Mouse (Mus musculus): ENCODE measurements at regions not wholly inside any gene's neighbourhood (a gene's known extent, or its start where the extent isn't known, plus 50 kb on each side); places are given as distances from the start of the nearest gene placed in this dataset.

DNA sequence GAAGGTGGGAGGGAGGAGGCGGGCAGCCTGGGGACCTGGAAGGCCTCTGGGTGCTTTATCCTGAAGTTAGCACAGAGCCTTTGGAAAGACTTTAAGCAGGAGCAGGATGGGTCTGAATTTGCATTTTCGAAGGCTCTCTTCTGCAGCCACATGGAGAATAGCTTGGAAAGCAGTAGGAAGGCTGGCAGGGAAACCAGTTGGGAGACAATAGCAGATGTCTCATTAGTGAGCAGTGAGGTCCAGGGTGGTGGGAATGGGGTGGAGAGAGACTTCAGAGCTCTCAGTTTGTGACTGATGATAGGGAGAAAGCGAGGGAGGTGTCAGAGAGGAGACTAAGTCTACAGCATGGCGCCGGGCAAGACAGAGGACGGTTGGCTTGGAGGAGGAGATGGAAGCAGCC is 199.1 kb downstream of the Cbln1 start:
- DNase-seq (ENCODE audit: inconsistent ontology term) = no peak

DNA sequence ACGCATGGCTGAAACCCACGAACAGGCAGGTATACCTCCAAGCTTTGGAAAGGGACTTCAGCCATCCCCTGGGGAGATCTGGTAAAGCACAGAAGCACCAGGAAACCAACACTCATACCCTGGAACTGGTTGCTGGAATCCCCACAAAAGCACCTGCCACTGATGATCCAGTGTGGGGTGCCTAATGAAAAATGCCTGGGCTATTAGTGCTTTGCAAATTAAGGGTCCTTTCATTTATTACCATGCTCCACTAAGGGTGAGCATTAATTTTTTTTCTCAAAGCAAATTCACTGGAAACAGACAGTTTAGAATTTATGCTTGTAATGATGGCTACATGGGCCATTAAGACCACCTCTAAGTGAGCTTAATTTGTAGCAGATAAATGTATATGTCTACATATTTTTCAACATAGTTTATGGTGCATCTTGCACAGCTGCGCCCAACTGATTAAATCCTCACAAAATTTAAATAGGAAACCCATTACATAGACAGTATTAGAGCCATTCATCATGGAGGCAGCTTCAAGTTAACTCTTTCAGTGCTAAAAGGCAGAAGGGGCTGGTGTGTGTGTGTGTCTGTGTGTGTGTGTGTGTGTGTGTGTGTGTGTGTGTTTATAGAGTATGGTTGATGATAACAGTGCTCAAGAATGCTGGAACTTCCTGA is 201.8 kb downstream of the Cbln1 start:
- DNase-seq (ENCODE audit: inconsistent ontology term) = no peak

DNA sequence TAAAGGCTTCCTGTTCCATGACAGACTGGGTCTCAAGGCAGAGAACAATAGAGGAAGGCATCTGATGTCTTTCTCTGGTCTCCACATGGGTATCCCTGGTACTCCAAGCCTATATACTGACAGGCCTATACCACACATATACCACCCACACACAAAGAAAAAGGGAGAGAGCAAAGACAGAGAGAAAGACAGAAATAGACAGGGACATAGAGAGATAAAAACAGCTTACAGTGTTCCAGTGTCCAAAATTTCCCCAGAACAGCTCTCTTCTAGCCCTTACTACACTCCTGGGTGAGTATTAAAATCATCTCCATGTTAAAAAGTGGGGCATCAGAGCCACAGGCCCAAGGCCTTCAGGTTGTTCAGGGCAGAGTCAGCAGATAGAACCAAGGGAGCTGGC is 204.2 kb downstream of the Cbln1 start:
- DNase-seq (ENCODE audit: inconsistent ontology term) = no peak

DNA sequence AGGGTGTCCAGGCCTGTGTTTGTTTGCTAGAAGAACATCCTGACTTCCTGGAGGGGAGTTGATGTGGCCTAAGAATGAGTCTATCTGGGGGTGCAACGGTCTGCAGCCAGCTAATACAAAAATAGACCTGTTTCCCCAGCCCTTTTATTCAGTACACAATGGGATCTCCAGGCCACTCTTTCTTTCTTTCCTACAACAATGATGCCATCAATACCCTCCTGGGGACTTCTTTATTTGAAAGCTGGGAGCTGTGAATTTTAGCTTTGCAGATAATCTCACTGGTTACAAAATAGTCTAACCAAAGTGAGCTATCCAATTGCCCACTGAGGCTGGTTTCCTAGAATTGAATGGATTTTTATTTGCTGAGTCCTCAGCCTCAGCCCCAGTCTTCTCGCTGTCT is 207.4 kb downstream of the Cbln1 start:
- no peak for DNase-seq (ENCODE audit: inconsistent ontology term)

DNA sequence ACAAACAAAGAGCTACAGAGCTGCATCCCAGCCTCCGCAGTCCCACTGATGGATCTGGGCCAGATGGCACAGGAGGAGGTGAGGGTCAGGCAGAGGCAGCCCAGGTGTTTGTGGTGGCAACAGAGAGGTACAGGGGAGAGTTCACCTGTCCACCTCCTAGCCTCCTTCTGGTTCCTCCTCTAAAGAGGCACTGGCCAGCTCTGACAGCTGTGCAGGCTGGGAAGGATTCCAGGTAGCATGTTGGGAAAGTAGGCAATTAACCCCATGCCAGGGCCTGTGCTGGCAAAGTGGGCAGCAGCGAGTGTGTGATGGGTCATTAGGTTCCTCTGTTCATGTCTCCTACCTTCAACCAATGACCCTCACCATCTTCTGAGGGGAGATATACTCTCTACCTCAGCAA is 212.1 kb downstream of the Cbln1 start:
- DNase-seq (ENCODE audit: inconsistent ontology term) = no peak

DNA sequence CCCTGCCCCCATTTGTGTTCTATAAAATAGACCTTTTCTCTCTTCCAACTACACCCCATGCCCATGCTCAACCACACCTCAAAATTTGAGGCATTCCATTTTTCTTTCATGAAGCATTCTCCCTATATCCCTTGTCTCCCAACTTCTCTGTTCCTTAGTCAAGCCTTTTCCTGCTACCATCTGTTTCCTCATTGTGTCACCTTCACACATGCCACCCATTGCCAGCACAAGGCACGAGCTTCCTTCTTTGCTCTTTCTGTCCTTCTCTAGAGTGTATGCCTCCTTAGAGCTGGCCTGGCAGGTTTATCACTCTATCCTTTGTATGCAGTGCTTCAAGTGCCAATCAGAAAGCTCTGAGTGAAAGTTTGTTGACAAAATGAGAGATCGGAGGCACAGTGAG is 229.7 kb downstream of the Cbln1 start:
- DNase-seq (ENCODE audit: inconsistent ontology term) = no peak

DNA sequence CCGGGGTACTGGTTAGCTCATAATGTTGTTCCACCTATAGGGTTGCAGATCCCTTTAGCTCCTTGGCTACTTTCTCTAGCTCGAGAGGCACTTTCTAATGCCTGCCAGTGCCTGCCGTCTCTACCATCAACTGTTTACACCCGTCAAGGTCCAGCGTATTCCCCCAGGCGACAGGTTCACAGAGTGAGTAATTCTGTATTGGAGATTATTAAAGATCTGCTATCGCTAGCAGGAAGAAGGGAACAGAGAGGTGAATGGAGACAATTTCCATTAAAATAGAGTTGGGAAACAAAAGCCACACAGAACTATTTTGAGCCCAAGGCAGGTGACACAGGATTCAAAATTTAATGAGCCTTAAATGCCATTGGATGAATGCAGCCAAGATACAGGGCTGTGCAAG is 235.2 kb downstream of the Cbln1 start:
- no peak for DNase-seq (ENCODE audit: inconsistent ontology term)

DNA sequence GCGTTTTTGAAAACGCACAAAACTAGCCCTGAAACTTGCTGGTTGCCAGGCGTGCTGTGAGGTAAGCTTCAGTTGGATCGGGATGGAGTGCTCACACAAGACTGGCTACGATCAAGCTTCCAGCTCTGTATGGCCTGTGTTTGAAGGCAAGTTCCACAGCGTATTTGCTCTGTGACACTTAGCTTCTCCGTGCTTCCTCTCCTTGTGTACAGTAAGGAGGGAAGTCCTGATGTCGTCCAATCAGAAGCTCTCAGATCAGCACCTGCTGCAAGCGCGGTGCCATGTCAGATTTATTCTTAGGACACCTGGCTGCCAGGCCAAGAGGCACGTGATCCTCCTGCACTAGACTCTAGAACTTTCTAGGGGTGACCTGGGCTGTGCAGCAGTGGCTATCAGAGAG is 236.0 kb downstream of the Cbln1 start:
- DNase-seq (ENCODE audit: inconsistent ontology term) = no peak

DNA sequence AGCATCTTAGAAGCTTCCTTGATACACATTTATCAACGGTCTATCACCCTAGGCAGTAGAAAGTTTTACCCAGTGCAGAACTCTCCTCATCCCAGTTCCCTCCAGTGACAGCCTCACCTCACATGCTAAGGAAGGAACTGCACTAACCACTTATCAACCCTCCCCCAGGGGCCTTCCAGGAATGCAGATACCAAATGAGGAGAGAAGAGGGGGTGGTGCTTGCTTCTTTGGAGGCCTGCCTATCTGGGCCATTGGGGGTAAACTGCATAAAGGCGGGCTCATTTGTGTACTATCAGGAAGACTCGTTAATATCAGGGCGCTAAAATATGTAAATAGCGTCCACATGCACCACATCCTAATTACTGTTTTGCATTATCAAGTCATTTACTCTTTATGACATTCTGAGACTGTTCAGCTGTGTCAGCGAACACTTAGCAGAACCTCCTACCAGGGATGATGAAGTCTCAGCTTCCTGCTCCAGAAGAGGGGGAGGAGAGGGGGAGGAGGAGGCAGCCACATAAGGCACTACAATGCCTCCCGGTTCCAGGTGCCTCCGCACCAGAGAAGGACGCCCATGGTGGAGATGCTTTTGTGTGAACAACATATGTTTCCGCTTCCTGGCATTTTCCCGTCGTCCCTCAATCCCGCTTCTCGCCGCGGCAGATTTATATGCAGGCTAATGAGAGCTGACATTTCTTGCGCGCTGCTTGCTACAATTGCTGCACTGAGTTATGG is 236.9 kb downstream of the Cbln1 start:
- no peak for DNase-seq (ENCODE audit: inconsistent ontology term)

DNA sequence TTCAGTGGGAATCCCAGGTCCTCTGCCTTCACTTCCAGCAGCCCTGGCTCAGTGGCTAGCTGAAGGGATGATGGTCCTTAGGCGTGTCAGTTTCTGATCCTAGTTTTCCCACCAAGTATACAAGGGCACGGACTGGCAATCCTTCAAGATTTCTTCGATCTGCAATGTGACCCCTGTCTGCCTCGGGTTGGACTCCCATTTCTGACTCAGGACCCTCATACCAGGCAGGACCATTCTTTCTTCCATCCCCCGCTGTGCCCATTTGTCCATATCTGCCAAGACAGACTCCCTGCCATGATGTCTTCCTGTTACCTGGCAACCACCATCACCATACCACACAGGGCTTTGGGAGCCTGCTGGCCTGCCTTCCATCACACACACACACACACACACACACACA is 238.1 kb downstream of the Cbln1 start:
- no peak for DNase-seq (ENCODE audit: inconsistent ontology term)

DNA sequence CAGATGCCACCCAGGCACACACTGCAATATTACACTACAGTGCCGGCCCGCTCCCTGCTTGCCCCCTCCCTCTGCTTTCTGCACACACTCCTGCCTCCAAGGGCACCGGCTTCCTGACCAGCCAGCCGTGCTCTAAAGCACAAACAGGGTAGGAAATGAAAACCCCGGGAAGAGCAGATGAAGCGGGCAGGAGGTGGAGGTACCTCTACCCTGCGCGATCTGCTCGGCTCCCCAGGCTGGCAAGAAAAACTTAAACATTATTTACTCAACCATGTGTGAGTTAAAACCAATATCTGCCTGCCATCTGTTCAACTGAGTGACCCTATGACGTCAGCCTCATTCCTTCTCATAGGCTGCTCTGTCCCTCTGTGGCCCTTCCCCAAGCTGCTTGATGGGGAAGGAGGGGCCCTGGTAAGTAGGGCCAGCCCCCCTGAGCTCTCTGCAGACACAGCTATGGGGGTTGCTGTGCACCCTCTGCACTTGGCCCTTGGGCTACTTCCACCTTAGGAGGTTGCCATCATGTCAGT is 238.5 kb downstream of the Cbln1 start:
- no peak for DNase-seq (ENCODE audit: inconsistent ontology term)

DNA sequence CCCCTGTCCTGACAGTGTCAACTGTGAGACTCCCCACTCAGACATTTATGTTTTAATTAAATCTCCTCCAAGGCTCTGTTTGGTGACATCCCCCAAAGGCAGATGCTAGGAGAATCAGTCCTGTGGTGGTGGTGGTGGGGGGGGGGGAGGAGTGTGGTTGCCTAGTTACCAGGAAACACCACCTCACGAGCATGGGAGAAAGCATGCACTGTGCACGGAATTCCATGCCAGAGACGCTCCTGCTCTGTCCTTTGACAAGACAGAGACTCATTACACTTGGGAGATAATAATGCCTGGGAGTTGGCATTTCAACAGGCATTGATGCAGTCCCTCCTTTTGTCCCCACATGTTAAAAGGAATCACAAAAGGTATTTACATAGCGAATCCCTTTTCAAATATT is 240.6 kb downstream of the Cbln1 start:
- DNase-seq (ENCODE audit: inconsistent ontology term) = no peak

DNA sequence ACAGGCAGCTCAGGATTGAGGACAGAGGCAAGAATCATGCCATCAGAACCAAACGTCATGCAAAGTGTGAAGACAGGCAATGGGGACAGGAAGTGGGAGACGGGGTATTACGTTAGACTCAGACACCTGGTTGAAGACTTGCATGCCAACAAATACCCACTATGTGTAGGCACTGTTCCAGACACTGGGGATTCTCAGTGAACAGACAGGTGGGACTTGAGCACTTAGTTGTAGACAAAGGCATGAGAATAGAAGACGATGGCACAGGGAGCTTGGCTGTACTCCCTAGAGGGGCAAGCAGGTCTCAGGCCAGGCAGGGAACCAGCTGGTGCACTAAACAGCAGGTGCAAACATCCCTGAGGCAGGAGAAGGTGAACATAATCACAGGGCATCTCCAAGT is 242.3 kb downstream of the Cbln1 start:
- no peak for DNase-seq (ENCODE audit: inconsistent ontology term)

DNA sequence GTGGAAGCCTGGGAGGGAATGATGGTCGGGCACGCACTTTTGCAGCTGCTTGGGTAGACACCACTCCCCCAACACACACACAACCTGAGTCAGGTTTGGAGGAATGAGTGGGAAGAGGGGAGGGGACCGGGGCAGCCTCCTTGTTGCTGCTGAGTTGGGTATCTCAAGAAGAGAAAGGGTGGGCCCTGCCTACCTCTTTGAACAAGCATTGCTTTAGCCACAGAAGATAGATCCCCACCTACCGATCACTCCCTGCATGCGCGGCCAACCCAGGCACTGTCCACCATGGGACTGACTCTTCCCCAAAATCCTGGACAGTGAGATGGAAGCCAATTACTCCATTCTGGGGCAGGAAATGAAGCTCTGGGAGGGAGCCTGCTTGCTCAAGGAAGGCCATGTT is 243.2 kb downstream of the Cbln1 start:
- no peak for DNase-seq (ENCODE audit: inconsistent ontology term)

DNA sequence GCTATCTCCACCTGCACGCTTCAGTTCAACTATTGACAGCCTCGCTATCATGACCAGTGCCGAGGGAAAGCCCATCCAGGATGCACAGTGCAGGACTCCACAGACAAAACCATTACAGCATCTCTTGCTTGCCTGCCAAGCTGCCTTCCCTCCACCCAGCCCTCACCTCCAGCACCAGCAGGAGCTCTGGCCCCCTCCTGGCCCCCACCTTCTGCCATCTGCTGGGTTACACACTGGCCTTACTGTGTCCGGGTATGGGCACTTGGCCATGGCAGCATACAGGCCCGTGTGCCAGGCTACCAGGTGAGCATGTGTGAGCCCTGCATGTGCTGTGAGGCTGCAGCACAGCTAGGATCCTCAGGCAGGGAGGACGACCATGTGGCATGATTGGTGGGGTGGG is 243.6 kb downstream of the Cbln1 start:
- DNase-seq (ENCODE audit: inconsistent ontology term) = no peak

DNA sequence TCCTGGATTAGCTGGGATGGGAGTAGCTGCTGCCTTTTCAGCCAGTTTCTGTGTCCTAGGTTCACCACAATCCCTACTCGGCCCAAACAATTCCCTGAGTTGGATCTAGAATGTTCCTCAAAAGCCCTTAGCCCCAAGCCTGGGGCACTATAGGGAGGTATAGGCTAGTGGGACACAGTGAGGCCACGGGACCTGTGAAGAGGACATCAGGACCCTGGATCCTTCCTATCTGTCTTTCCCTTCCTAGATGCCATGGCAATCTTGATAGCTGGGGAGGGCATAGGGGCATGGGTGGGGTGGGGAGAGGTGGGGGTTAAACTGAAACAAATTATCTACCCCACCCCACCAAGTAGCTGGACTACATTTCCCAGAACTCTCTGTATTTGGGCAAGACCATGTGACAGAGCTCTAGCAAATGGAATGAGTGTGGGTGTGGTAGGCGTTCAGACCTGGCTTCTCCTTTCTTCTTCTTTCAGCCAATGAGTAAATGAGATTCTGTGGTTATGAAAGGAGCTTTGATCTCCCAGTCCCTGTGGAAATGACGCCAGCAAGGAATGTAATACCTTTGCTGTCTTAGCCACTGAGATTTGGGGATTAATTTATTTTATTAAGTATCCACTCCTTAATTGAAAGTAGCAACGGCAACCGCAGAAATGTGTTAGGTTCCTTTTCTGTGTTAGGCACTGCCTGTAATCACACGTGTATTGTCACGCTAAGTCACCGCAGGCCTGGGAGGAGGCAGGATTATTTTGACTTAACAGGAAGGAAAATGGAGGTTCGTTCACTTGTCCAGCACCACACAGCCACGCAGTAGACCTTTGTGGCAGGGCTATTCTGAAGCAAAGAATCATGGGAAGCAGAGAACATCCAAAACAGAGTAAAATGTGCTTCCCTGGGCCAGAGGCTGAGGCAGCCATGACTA is 246.6 kb downstream of the Cbln1 start:
- DNase-seq (ENCODE audit: inconsistent ontology term) = no peak

DNA sequence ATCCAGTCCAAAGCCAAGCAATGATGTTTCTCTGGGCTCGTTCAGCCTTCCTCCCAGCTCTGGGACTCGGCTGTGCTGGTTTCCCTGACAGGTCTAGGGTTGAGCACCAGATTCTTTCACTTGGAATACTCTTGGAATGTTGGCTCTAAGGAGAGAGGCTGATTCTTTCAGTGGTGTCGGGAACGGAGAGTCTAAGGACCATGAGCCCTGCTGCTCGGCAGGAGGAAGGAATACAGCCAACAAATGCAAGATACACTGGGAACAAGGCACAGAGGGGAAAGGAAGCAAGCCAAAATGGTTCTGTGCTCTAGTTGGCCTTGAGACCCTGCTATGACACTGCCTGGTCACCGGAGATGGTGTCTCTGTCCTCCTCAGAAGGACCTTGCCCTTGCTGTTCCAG is 251.8 kb downstream of the Cbln1 start:
- DNase-seq (ENCODE audit: inconsistent ontology term) = no peak

DNA sequence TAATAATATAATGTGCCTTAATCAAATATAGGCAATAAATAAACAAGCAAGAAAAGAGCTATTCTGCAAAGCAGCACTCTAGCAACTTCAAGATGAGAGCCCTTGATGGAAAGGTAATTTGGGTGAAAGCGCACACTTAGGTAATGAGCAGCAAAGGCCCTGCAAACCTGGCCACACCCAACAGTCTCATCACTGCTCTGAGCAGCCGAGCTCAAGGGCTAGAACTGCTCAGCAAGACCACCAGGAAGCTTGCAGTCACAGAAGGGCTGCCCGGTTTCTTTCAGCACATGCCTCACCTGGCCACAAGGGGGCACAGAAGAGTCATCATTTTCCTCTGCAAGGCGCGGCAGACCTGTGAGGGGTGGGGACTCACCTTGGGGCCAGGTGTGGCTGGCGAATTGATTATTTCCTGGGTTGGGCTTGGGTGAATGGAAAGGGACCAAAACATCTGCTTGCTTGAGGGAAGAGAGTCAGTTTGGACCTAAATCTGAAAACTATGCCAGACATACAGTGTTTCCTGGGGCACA is 253.4 kb downstream of the Cbln1 start:
- no peak for DNase-seq (ENCODE audit: inconsistent ontology term)

DNA sequence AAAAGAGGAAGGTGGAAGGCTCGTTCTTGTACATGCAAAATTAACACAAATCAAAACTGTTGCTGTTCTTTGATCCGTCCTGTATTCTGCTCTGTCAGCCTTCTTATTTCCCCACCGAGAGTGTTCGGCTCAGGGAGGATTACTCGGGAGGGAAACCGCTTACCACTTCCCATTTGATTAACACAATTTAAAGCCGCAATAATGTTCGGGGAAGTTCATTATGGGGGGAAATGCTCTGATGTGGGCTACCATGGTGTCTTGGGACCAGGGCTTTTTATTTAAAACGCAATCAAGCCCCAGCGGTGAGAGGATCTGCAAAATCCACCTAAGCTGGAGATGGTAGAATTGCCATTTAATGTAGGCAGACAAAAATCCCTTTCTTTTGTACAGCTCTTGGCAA is 257.4 kb downstream of the Cbln1 start:
- DNase-seq (ENCODE audit: inconsistent ontology term) = no peak

DNA sequence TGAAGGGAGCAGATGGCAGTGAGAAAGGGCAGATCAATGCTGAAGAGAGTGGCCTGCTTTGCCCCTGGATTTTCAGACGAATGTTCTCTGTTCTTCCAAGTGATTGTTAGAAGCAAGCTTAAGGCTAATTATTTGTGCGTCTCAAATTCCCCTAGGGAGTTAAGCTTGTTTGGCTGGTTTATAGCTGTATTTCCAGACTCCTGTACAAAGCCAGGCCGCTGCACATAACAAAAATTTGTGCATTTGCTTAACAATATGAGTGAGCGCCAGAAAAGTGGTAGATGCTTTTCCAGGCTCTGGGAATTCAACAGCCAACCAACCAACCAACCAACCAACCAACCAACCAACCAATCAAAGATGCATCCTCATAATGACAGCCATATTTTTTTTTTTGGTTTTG is 261.9 kb downstream of the Cbln1 start:
- DNase-seq (ENCODE audit: inconsistent ontology term) = no peak

DNA sequence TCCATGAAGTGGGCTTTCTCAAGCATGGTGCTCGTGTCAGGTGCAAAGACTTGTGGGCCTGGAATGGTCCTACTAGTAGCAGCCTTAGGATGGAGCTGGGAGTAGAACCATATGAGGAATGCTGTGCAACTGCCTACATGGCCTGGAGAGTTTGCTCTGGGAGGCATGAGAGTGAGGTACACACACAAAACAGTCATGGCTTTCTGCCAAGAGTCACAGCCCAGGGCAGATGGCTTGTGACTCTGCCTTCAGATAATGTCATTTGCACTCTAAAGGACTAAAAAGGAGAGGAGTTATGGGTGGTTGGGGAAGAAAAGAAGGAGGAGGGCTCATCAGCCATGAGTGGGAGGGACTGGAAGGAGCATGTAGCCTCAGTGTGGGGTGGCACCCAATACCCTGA is 263.1 kb downstream of the Cbln1 start:
- DNase-seq (ENCODE audit: inconsistent ontology term) = no peak

DNA sequence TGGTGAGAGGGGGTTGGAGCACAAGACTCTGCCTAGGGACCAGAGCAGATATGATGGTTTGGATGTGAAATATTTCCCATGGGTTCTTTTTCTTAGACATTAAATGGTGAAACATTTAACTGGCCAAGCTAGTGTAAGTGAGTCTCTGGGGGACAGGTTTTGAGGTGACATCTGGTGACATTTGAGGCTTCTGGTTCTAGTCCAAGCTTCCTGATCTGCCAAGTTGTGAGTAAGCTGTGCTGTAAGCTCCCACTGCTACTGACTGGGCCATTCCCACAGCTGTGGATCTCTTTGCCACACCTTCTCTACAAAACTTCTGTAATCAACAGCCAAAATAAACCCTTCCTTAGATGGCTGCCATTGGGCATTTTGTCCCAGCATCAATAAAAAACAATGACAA is 264.4 kb downstream of the Cbln1 start:
- no peak for DNase-seq (ENCODE audit: inconsistent ontology term)
